Mouse (Mus musculus) ovary, adult 2 months (tissue): Measurements from ENCODE around the gene Cnpy3. TPM values are rescaled to one million over a fixed set of nuclear protein-coding genes. Genes with fewer than 3 reads are reported as not detected.

Source experiments
- polyA plus RNA-seq: library from polyadenylated mRNA; depleted of rRNA; stranded (reverse); fragments of >200 nt; gene quantifications from 2 replicates; pipeline ENCODE4 v1.2.3, GENCODE M21; 2012; rRNA removed

Cnpy3 gene
- 54.0 and 61.7 TPM in 2 replicates for polyA plus RNA-seq

DNA sequence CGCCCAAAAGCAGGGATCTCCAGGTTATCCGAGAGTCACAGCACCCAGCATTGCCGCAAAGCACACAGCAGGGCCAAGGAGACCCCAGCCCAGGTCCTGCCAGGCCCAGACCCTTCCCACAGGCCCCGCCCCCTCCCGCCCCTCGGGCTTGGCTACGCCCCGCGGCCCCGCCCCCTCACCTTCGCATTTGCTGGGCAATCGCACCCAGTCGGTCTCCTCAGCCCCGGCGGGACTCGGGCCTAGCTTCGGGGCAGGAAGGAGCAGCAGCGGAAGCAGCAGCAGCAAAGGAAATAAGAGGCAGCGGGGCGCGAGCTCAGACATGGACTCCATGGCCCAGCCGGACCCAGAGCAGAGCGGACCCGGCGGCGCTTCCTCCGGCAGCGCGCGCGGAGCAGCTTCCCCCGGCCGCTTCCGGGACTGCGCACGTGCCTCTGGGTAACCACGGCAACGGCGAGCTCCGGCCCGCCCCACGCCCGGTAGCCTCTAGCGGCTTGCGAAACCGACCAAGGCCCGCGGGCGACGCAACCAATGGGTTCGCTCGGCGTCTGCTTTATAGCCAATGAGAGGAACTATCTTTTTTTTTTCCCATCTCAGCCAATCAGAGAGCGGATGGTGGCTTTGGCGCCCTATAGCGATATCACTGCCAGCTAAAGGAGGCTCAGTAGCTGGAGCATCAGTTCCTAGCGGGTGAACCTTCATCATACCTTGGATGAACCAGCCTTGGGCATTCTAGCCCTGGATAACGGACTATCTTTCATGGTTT is at the start of gene Cnpy3:
TSS of gene Cnpy3 (minus strand) at position 421 of the 763 bp plus-strand sequence.

DNA sequence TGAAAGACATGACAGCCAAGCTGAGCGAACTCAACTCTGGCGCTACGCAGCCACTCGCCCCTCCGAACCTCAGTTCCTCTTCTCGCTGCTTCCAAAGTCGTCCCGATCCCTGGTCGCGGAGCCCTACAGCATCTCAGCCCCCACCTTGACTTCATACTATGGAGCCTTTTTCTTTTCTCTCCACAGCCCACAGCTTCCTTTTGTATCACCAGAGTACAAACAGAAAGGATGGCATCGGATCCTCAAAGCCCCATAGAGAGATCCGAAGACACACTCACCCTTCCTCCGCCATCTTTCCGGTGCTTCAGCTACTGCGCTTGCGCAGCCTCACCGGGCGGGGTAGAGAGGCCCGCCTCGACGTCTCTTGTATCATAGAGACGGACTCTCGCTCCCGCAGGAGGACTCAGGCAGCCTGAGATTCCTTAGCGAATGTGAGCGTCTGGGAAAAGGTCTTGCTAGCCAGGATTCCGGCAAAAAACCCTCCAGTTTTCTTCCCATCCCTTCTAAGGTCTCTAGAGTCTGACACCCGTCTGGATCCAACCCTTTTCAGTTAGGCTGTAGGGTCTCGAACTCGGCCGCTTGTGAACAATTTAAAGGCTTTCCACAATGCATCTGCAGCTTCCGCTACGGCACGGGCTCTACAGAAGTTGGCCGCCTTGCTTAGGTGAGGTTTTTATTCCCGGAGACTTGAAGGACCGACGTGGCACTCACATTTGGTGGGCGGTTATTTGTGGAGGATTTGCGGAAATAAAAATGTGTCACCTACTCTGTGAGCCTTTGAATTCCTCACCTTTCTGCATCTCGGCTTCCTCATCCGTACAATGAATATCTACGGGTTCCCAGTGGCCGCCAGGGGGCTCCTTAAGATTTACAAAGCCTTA is 30.6 kb upstream of the Cnpy3 start, which contains the start of gene Rpl7l1:
TSS of gene Rpl7l1 (minus strand) at position 332 of the 881 bp plus-strand sequence.

DNA sequence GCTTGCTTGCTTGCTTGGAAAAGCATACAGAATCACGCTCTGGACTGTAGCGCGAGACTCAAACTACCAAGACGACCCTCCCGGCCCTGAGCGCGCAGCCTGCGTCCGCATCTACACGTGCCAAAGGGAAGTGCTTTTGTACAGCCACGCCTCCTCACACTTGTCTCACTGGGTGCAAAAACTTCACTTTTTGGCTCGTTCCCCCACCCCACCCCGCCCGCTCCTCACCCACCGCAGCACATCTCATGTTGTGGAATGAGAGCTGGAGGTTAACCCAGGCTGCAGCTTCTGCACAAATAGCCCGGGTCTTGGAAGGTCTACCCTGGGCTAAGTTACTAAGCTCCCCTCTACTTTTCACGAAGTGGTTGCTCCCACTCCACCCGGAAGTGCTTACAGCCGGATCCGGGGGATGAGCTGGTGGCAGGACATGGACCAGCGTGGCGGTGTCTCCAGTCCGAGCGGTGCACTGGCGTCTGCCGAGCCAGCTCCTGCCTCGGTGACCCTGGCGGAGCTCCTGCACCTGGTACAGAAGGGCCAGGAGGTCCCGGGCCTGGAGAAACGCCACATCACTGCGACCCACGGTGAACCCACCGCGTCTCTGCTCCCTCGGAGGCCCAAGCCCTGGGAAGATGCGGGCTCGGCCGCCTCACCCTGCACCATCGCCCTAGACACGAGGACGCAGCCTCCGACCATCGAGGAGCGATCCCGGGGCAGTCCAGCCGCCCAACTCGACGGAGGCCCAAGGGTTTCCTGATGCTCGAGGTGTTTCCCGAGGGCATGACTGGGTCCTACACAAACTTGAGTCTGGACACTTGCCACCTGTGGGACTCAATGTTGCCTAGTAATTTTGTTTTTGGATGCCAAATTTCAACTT is 20.6 kb upstream of the Cnpy3 start, which contains the start of gene 2310039H08Rik:
TSS of gene 2310039H08Rik (plus strand) at position 232 of the 874 bp plus-strand sequence.

DNA sequence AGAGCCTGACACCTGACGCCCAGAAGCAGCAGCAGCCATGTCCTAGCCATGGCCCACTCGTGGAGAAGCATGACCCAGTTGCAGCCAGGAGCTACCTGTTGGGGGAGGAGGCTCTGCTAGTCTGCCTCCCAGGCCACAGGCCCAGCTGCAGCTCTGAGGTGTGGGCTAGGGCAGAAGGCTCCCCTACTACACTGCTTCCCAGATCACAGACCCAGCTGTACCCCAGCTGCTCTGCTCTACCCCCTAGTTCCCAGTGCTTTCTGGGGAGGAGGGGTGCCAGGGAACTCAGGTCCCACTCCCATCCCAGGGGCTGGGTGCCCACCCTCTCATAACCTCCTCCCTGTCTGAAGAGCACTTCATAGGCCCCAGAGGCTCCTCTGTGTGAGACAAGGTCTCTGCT is 11.5 kb upstream of the Cnpy3 start, which contains the start of gene Ptcra:
TSS of gene Ptcra (minus strand) at position 169 of the 400 bp plus-strand sequence.

DNA sequence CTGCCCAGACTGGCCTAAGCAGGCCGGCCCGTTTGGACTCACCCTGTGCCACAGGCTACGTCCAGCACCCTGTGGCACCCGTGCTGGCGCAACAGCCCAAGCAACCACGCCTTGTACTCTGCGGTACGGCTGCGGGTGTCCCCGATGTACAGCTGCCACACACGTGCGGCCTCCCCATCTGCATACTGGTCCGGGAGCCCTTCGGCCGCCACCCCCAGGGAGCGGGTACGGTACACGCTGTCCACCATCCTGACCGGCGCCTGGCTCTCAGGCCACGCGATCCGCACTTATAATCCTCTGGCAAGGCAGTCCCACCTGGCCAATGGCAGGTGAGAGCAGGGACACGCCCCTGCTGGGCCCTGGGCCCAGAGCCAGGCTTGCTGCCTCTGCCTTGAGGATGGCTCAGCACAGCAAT is 23.1 kb downstream of the Cnpy3 start, which contains the start of gene Gnmt:
TSS of gene Gnmt (minus strand) at position 265 of the 415 bp plus-strand sequence.

DNA sequence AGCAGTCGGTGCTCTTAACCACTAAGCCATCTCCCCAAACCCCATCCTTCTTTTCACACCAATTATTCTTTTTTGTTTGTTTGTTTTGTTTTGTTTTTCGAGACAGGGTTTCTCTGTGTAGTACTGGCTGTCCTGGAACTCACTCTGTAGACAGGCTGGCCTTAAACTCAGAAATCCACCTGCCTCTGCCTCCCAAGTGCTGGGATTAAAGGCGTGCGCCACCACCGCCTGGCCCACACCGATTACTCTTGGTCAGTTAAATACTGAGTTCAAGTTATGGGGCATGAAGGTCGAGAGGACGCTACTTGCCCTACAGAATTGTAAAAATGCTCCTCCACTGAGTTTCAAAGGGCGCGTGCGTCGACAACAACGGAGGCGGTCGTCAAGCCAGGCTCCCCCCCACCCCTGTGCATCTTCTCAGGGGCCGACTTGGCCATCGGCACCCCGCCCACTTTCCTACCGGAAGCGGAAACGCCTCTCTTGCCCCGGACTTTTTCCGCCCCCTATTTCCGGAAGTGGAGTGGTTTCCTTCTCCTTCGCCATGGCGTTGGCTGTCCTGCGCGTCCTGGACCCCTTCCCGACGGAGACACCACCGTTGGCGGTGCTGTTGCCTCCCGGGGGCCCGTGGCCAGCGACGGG is 40.9 kb downstream of the Cnpy3 start, which contains the start of gene Pex6:
TSS of gene Pex6 (plus strand) at position 505 of the 639 bp plus-strand sequence.

DNA sequence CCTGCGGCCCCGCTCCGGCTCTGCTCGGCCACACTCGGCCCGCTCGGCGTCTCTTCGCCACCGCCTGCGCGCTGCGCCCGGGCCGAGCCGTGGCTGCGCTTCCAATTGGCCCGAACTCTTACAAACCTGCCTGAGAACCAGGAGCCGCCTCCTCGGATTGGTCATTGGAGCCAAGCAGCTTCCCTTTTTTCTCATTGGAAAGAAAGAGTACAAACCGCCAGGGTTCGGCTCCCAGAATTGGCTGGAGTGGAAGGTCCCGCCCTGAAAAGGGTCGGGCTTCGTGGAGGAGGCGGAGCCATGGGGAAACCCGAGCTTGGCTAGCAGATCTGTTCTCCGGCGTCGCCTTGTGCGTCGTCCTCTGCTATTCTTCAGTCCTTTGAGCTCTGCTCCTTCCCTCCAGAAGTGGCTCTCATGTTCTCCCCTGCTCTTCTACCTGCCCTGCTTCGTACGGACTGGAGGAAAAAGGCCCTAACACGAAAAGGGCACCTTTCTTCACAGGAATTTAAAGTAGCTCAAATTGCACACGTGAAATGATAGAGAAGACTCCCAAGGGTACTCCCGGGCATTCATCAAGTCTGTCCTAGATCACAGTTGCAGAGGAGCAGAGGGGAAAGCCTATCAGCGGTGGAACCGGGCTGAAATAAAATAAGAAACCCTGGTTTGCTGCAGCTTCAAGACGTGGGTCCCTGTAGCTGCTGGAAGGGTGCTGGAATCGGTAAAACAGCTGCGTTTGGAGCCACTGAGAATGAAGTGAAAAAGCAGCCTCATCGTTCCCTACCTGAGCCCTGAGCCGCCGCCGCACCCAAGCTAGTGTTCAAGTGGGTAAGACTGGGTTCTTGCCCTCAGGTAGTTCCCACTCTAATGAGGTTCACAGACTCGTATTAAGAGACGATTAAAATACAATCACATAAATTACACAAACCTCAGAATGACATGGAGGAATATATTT is 46.9 kb downstream of the Cnpy3 start, which contains the start of gene Ppp2r5d:
TSS of gene Ppp2r5d (minus strand) at position 225 of the 949 bp plus-strand sequence.

Other genes starting within 250 kb of the Cnpy3 start
- 50.0 and 51.9 TPM in 2 replicates for gene Cul9, start 205.8 kb downstream of the Cnpy3 start, polyA plus RNA-seq
- 385 and 401 TPM in 2 replicates for gene Srf, start 196.0 kb downstream of the Cnpy3 start, polyA plus RNA-seq
- 76.6 and 82.6 TPM in 2 replicates for gene Ptk7, start 122.7 kb downstream of the Cnpy3 start, polyA plus RNA-seq
- 31.2 and 40.1 TPM in 2 replicates for gene Klc4, start 106.2 kb downstream of the Cnpy3 start, polyA plus RNA-seq
- gene Mrpl2, start 106.0 kb downstream of the Cnpy3 start, polyA plus RNA-seq: 113 and 159 TPM in 2 replicates
- 110 and 114 TPM in 2 replicates for gene Cul7, start 101.9 kb downstream of the Cnpy3 start, polyA plus RNA-seq
- gene Rrp36, start 77.9 kb downstream of the Cnpy3 start, polyA plus RNA-seq: 41.9 and 48.7 TPM in 2 replicates
- 53.1 and 64.5 TPM in 2 replicates for gene Mea1, start 73.4 kb downstream of the Cnpy3 start, polyA plus RNA-seq
- 121 and 137 TPM in 2 replicates for gene Klhdc3, start 71.3 kb downstream of the Cnpy3 start, polyA plus RNA-seq
- 58.2 and 71.4 TPM in 2 replicates for gene Ppp2r5d, start 47.1 kb downstream of the Cnpy3 start, polyA plus RNA-seq
- 117 and 140 TPM in 2 replicates for gene Pex6, start 40.8 kb downstream of the Cnpy3 start, polyA plus RNA-seq
- gene Gnmt, start 23.0 kb downstream of the Cnpy3 start, polyA plus RNA-seq: 3.6 and 8.5 TPM in 2 replicates
- gene Ptcra, start 11.5 kb upstream of the Cnpy3 start, polyA plus RNA-seq: 0.10 and 0.12 TPM in 2 replicates
- 166 and 205 TPM in 2 replicates for gene 2310039H08Rik, start 20.4 kb upstream of the Cnpy3 start, polyA plus RNA-seq
- 15.6 and 18.1 TPM in 2 replicates for gene Rpl7l1, start 30.5 kb upstream of the Cnpy3 start, polyA plus RNA-seq
- gene Bicral, start 106.3 kb upstream of the Cnpy3 start, polyA plus RNA-seq: 6.5 and 8.3 TPM in 2 replicates
- gene Tbcc, start 138.5 kb upstream of the Cnpy3 start, polyA plus RNA-seq: 40.5 and 41.2 TPM in 2 replicates
- gene Prph2, start 158.2 kb upstream of the Cnpy3 start, polyA plus RNA-seq: not detected in 2 replicates